Mouse (Mus musculus) myocyte (in vitro differentiated cells): Measurements from ENCODE around the gene Mest. TPM values are rescaled to one million over a fixed set of nuclear protein-coding genes. Genes with fewer than 3 reads are reported as not detected.

Experiments used
- H3K27me3 ChIP-seq: one replicate; pipeline ENCODE4 v1.6.1; 2011; ENCODE audit not compliant: control insufficient read depth, insufficient read depth, insufficient read length
- H3K36me3 ChIP-seq: one replicate; pipeline ENCODE4 v1.6.1; 2011; ENCODE audit not compliant: control insufficient read depth, insufficient read depth
- H3K4me2 ChIP-seq: one replicate; pipeline ENCODE4 v1.6.1; 2011; ENCODE audit warnings: low read depth, control low read depth
- H3K4me3 ChIP-seq: one replicate; pipeline ENCODE4 v1.5.1; 2011; ENCODE audit warnings: mild to moderate bottlenecking, control low read depth, moderate library complexity
- H3K79me2 ChIP-seq: one replicate; pipeline ENCODE4 v1.6.1; 2011; ENCODE audit not compliant: control insufficient read depth, insufficient read depth
- H3ac ChIP-seq: one replicate; pipeline ENCODE4 v1.6.1; 2011; ENCODE audit not compliant: control insufficient read depth, insufficient read length
- CEBPB ChIP-seq: IDR thresholded peaks from 2 replicates; pipeline ENCODE4 v1.6.1; 2011; ENCODE audit warnings: mild to moderate bottlenecking, moderate library complexity; ENCODE audit not compliant: poor library complexity, insufficient read depth, severe bottlenecking
- E2F4 ChIP-seq: IDR thresholded peaks from one replicate; pipeline ENCODE4 v1.6.1; 2011; ENCODE audit warnings: mild to moderate bottlenecking, control low read depth, moderate library complexity; ENCODE audit not compliant: insufficient read depth
- MAX ChIP-seq: IDR thresholded peaks from one replicate; pipeline ENCODE4 v1.6.1; 2011; ENCODE audit warnings: low read depth, mild to moderate bottlenecking, control low read depth
- MYOD1 ChIP-seq, 3 experiments: IDR thresholded peaks; one replicate each; pipeline ENCODE4 v1.6.1; 2011; ENCODE audit warnings: control low read depth in 2 of 3, low read depth in 2 of 3, mild to moderate bottlenecking in 2 of 3, moderate library complexity in 1 of 3; ENCODE audit not compliant: insufficient read length in 2 of 3, control insufficient read depth in 1 of 3
- MYOG ChIP-seq, 3 experiments: IDR thresholded peaks; one replicate each; pipeline ENCODE4 v1.6.1; 2011; ENCODE audit warnings: control low read depth in 2 of 3, low read depth in 2 of 3, mild to moderate bottlenecking in 2 of 3; ENCODE audit not compliant: insufficient read length in 2 of 3, control insufficient read depth in 1 of 3, insufficient read depth in 1 of 3
- POLR2A ChIP-seq: IDR thresholded peaks from one replicate; pipeline ENCODE4 v1.6.1; 2011; ENCODE audit warnings: low read depth, mild to moderate bottlenecking, control low read depth, moderate library complexity; ENCODE audit not compliant: insufficient read length
- POLR2AphosphoS2 ChIP-seq: IDR thresholded peaks from one replicate; pipeline ENCODE4 v1.6.1; 2011; ENCODE audit warnings: low read depth, control low read depth; ENCODE audit not compliant: insufficient read length
- REST ChIP-seq: IDR thresholded peaks from one replicate; pipeline ENCODE4 v1.6.1; 2011; ENCODE audit warnings: mild to moderate bottlenecking, control low read depth, moderate library complexity; ENCODE audit not compliant: insufficient read depth, insufficient read length
- SRF ChIP-seq: IDR thresholded peaks from one replicate; pipeline ENCODE4 v1.6.1; 2011; ENCODE audit warnings: low read depth; ENCODE audit not compliant: control insufficient read depth, insufficient read length
- TCF12 ChIP-seq: IDR thresholded peaks from one replicate; pipeline ENCODE4 v1.6.1; 2011; ENCODE audit warnings: mild to moderate bottlenecking, control low read depth; ENCODE audit not compliant: poor library complexity, insufficient read depth, severe bottlenecking
- TCF3 ChIP-seq: IDR thresholded peaks from one replicate; pipeline ENCODE4 v1.6.1; 2011; ENCODE audit warnings: low read depth, control low read depth; ENCODE audit not compliant: insufficient read length
- USF1 ChIP-seq: IDR thresholded peaks from one replicate; pipeline ENCODE4 v1.6.1; 2011; ENCODE audit warnings: low read depth, mild to moderate bottlenecking, control low read depth, moderate library complexity
- polyA plus RNA-seq: library from polyadenylated mRNA; unstranded; fragments of >200 nt; fragmentation: generic; extraction: Trizol; gene quantifications from one replicate; pipeline ENCODE4 v1.2.1, GENCODE M21; 2012; ENCODE audit warnings: missing spikeins

The Mest gene
- polyA plus RNA-seq, 1 experiment: 6.3 TPM

GRCm38 (mm10) chr6:30722385-30723164 lies 772 bp upstream of the Mest start:
- Histone ChIP-seq H3K27me3 (no peaks in the 10 kb centered on the region), H3K36me3 (no peaks in the 10 kb centered on the region), H3K79me2 (no peaks in the 10 kb centered on the region), H3K4me2 (no peak overlapping the region), H3ac (no peak overlapping the region), H3K4me3 (no peak overlapping the region)
- TF ChIP-seq MYOG (IDR thresholded peaks at IDR 0.05; ENCODE audit: control insufficient read depth in 1 of 3, insufficient read depth in 1 of 3, insufficient read length in 2 of 3, low read depth in 2 of 3): no peak
- no peak for TF ChIP-seq REST
- no peak for TF ChIP-seq TCF12
- no peak for TF ChIP-seq TCF3
- TF ChIP-seq POLR2AphosphoS2: no peak
- TF ChIP-seq E2F4: no peak
- TF ChIP-seq USF1: no peak
- no peak for TF ChIP-seq POLR2A
- TF ChIP-seq SRF: no peak

DNA sequence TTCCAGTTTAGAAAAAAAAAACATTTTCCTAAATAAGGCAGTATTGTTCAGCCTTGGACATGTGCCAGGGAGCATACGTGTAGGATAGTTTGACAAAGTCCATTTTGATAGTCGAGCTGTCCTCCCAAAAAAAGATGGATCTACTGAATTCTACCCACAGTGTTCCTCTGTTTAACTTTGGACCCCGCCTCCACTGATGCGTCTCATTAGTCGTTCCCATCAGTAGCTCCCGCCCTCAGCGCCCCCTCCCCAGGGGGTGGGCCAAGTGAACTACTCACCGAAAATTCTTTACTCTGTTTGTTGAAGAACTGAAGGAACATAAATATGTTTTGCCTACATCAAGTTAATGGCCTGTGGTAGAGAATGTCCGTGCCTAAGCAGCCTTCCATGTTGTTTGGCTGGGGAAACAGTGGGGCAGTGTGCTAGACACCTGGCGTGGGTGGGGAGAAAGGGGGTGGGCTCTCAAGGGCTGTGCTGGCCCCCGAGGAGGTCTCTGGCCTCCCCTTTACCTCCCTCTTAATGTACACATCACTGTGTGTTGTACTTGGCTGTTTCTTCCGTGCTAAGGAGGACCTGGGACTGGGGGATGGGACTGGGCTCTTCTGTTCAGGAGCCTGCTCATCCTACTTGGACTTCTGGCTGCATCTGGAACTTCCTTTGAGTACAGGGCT lies 7.1 kb downstream of the Mest start:
- Histone ChIP-seq H3K4me2 (no peak overlapping the region), H3K79me2 (no peaks in the 10 kb centered on the region), H3K36me3 (no peaks in the 10 kb centered on the region), H3K27me3 (no peaks in the 10 kb centered on the region), H3K4me3 (no peak overlapping the region), H3ac (no peak overlapping the region)
- TF ChIP-seq REST (no peak), SRF (no peak), USF1 (no peak), TCF12 (no peak), CEBPB (no peak), E2F4 (no peak), MYOD1 (IDR thresholded peaks at IDR 0.05; ENCODE audit: control insufficient read depth in 1 of 3, insufficient read length in 2 of 3, low read depth in 2 of 3) (no peak), TCF3 (no peak), POLR2A (no peak), MAX (no peak), MYOG (IDR thresholded peaks at IDR 0.05; ENCODE audit: control insufficient read depth in 1 of 3, insufficient read depth in 1 of 3, insufficient read length in 2 of 3, low read depth in 2 of 3) (no peak), POLR2AphosphoS2 (no peak)

DNA sequence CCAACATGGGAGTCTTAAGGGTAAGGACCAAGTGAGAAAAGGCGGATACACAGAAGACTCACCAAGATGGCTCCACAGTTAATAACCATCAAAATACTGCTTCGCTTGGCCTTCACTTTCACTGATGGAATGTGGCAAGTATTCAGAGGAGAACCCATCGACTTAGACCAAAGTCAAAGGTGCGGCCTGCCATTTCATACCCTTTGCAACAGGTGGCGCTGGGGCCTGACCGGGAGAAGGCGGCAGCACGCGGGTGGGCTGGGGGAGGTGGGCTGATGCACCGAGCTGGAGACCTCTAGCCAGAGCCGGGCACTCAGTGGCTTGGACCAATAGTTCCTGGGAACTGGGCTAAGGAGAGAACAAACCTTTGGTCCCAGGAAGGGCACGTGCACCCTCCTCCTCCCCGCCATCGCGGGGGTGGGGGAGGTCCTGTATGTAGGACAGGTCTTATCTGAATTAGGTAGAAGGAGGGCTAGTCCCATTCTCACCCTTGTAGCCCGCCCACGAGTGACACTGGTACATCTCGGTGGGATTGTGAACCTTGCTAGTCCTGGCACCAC lies 9.3 kb downstream of the Mest start:
- Histone ChIP-seq H3ac (no peak overlapping the region), H3K4me2 (no peak overlapping the region), H3K79me2 (no peaks in the 10 kb centered on the region), H3K27me3 (no peaks in the 10 kb centered on the region), H3K36me3 (no peaks in the 10 kb centered on the region), H3K4me3 (no peak overlapping the region)
- TF ChIP-seq MYOG (IDR thresholded peaks at IDR 0.05; ENCODE audit: control insufficient read depth in 1 of 3, insufficient read depth in 1 of 3, insufficient read length in 2 of 3, low read depth in 2 of 3): no peak
- TF ChIP-seq USF1: no peak
- no peak for TF ChIP-seq TCF3
- TF ChIP-seq E2F4: no peak
- no peak for TF ChIP-seq TCF12
- TF ChIP-seq CEBPB: no peak
- no peak for TF ChIP-seq SRF
- no peak for TF ChIP-seq POLR2AphosphoS2
- no peak for TF ChIP-seq MYOD1 (IDR thresholded peaks at IDR 0.05; ENCODE audit: control insufficient read depth in 1 of 3, insufficient read length in 2 of 3, low read depth in 2 of 3)
- no peak for TF ChIP-seq REST
- TF ChIP-seq MAX: no peak
- TF ChIP-seq POLR2A: no peak

GRCm38 (mm10) chr6:30734465-30734864 lies 11.1 kb downstream of the Mest start:
- no peak overlapping the region for H3K4me3 ChIP-seq
- no peak overlapping the region for H3ac ChIP-seq
- H3K4me2 ChIP-seq: no peak overlapping the region
- TF ChIP-seq TCF3: no peak
- TF ChIP-seq MYOD1 (IDR thresholded peaks at IDR 0.05; ENCODE audit: control insufficient read depth in 1 of 3, insufficient read length in 2 of 3, low read depth in 2 of 3): no peak
- TF ChIP-seq POLR2AphosphoS2: no peak
- TF ChIP-seq CEBPB: no peak
- TF ChIP-seq MYOG (IDR thresholded peaks at IDR 0.05; ENCODE audit: control insufficient read depth in 1 of 3, insufficient read depth in 1 of 3, insufficient read length in 2 of 3, low read depth in 2 of 3): no peak
- TF ChIP-seq REST: no peak
- TF ChIP-seq USF1: no peak
- no peak for TF ChIP-seq SRF
- no peak for TF ChIP-seq TCF12
- TF ChIP-seq MAX: no peak
- TF ChIP-seq POLR2A: no peak
- no peak for TF ChIP-seq E2F4
- H3K27me3 ChIP-seq: no peaks in the 10 kb centered on the region
- H3K79me2 ChIP-seq: peaks cover 3% of the 10 kb centered on the region
- H3K36me3 ChIP-seq: no peaks in the 10 kb centered on the region
